Mouse (Mus musculus) urinary bladder, postnatal 14 days (tissue): ENCODE data around the gene Cast.

ENCODE experiments used
- DNase-seq: peaks from one replicate; pipeline ENCODE4 v3.0.0; 2021; ENCODE audit warnings: low spot score

Gene Cast

GRCm38 (mm10) chr13:74808152-74808929, at the start of gene Cast:
Cast (minus strand) TSS chr13:74808810.
- DNase-seq: peak; percentile 73

- peak; percentile 75 for DNase-seq
Observed at GRCm38 (mm10) chr13:74854338-74855047, 45.9 kb upstream of the Cast start.

DNA sequence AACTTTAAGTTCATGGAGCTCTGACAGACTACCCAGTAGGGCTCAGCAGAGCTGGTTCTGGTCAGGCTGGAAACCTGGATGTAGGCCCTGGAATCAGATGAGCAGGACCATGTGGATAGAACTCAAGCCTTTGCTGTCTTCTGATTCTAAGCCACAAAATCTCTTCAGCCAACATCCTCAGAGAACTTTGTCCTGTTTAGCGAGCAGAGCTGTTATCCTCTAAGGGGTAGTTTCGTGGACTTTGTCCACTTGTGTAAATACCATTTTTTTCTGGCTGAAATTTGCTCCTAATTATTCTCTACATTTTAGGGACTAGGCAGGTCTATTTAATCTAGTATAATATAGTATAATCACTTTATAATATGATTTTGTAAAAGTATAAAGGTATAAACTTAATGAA, 42.2 kb upstream of the Cast start:
- DNase-seq: no peak

DNA sequence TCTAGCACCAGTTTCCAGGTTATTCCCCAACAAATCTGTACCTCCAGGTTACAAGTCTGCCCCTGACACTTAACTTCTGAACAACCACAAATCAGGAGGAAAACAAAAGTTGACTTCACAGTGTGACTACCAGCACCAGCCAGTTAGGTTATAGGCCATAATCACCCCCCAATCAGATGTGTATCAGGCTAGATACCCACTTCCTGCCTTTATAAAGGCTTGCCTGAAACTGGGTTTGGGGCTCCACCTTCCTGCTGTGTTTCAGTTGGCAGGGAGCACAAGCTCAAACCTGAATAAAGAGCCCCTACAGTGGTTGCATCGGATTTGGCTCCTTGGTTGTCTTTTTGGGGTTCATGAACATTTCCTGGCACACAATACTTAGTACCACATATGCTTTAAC, 37.3 kb upstream of the Cast start:
- DNase-seq: no peak

DNA sequence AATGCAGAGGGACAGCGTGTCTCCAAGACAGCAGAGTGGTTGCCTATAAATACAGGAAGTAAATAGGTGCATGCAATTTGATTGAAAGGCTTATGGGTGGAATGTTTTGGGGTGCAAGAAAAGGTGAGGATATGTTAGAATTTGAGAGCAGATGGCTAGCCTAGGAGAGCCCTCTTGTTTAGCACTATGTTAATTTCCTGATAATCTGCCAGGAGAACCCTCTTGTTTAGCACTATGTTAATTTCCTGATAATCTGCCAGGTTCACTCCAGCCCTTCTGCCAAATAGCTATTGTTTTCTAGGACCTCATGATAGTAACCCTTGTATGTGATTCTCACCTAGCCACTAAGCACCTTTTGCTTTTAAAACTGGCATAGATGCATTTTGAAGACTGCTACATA, 25.9 kb upstream of the Cast start:
- DNase-seq: no peak

GRCm38 (mm10) chr13:74822095-74822494, 13.5 kb upstream of the Cast start:
- DNase-seq: no peak

GRCm38 (mm10) chr13:74815753-74816152, 7.1 kb upstream of the Cast start:
- no peak for DNase-seq

DNA sequence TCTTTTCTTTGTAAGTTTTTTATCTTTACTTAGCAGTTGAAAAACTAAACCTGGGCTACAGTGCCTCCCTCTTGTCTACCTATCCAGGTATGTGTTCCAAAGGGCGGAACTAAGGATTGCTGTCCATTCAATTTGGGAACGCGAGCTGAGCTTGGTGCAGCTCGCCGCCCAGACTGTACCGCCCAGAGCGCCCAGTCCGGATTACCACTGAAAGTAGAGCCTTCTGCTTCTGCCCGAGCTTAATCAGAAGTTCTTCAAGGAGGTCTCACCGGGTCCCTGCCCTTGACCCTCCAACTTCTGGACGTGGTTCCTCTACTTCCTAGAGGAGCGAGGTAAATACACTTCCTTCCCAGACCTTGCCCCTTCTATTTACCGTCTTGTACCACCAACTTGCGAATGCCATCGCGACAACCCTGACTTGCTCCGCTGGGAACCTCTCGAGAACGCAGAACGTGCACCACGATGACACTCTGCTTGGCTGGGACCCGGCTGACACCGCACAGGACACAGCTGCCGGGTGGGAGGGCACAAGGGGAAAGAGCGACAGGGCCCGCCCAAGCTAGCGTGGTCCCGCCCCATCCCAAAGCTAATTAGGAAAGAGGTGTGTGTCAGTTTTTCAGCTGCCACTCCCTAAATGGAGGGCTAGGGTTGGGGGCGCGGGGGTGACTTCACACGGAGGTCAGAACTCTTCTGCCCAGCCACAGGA, 1.0 kb downstream of the Cast start:
- peak; percentile 86 for DNase-seq

DNA sequence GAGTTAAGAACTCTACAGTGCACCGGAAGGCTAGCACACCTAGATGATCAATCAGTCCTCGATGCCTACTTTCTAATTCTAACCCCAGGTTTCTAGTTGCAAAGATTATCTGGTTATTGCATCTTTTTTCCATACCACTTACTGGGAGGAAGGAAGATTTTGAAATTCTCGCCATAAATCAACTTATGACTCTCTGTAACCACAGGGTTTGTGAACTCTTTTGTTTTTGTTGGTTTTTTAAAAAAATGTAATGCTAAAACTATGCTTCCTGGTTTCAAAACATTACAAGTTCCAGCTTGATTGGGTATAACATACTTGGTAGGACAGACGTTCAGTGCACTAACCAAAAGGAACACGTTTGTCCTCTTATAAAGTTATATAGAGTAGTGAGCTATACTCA, 1.7 kb downstream of the Cast start:
- no peak for DNase-seq

DNA sequence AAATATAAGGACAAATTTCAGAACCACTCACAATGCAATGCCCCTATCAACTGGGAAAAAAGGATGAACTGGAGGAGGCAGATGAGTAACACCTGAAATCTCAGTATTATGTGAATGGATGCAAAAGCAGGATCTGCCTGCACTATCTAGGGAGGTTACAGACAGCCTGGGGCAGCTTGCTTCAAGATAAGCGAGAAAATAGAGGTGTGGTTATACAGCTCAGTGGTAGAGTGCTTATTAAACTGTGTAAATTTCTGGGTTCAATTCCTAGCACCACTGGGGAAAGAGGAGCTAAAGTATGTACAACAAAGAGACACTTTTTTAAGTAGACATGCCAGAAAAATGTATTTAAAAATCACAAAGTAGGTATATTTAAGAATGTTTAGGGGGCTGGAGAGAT, 14.2 kb downstream of the Cast start:
- DNase-seq: no peak

- DNase-seq: no peak
Observed at GRCm38 (mm10) chr13:74787681-74788080, 20.9 kb downstream of the Cast start.

- DNase-seq: no peak
Observed at GRCm38 (mm10) chr13:74772151-74772550, 36.5 kb downstream of the Cast start.

DNA sequence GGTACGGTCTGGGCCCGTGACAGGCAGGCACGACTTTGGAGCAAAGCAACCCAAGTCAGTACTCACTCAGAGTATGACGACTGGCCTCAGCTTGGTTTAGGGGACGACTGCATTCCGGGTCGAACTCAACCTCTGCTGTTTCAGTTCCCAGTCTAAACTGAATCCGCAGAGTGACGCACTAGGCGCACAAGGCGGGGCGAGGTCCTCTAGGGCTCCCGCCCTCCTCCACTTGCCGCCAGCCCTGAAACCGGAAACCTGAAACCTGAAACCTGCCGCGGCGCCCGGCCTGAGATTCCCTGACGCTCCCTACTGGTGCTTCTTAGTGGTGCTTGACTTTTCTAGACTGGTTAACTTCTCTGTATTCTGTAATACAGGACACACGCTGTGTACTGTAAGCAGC, 38.1 kb downstream of the Cast start:
- peak; percentile 94 for DNase-seq

DNA sequence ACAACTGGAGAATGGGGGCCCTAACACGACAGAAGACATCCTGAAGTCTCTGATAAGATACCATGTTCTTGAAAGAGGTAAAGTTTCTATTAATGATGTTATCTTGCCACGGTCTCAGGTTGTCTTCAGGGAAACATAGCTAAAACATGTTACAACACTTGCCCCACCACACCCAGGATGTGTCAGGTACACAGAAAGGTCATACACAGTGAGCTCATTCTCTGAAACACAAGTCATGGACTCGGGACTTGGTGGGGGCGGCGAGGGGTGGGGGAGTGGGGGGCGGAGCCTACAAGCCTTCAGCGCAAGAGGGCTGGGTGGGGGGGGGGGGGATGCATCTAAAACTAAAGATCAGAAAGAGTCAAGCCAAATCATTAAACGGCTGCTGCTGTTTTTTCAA, 38.7 kb downstream of the Cast start:
- peak; percentile 46 for DNase-seq

- no peak for DNase-seq
Observed at GRCm38 (mm10) chr13:74767186-74767585, 41.4 kb downstream of the Cast start.

- no peak for DNase-seq
Observed at GRCm38 (mm10) chr13:74762741-74763140, 45.9 kb downstream of the Cast start.

GRCm38 (mm10) chr13:74759152-74759551, 49.5 kb downstream of the Cast start:
- no peak for DNase-seq

- peak; percentile 34 for DNase-seq
Observed at GRCm38 (mm10) chr13:74743219-74743618, 65.4 kb downstream of the Cast start.

- DNase-seq: no peak
Observed at GRCm38 (mm10) chr13:74736396-74736795, 72.2 kb downstream of the Cast start.

GRCm38 (mm10) chr13:74735834-74736233, 72.8 kb downstream of the Cast start:
- no peak for DNase-seq

GRCm38 (mm10) chr13:74733726-74734125, 74.9 kb downstream of the Cast start:
- no peak for DNase-seq

- DNase-seq: no peak
Observed at GRCm38 (mm10) chr13:74719002-74719401, 89.6 kb downstream of the Cast start.

DNA sequence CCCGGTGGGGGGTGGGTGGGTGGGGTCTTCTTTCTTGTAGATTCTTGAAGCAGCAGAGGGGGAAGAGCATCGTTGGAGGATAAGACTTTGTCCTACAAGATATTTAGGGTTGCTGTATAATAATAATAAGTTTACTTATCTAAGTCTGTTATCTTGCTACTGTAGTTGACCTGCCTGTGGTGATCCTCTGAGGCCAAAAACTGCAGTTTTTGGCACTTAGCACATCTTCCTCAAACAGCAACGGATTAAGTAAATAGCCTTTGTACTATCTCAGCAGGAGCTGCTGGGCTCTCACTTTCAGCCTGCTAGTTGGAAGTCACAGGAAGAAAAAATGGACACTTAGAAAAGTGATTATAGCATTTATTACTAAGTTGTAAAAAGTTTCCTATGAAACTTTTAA, 112.4 kb downstream of the Cast start:
- no peak for DNase-seq
